Mouse (Mus musculus) testis, adult 2 months (tissue): ENCODE data around the gene Spryd4. TPM values are rescaled to one million over a fixed set of nuclear protein-coding genes. Genes with fewer than 3 reads are reported as not detected.

Experiments
- H3K27ac ChIP-seq: fragments of 200-500 bp; 2 replicates; pipeline ENCODE4 v1.5.1; 2012; ENCODE audit warnings: low read depth, low read length; ENCODE audit not compliant: control insufficient read depth, insufficient read depth
- H3K27me3 ChIP-seq: fragments of 200-500 bp; 2 replicates; pipeline ENCODE4 v1.6.1; 2012; ENCODE audit warnings: mild to moderate bottlenecking, low read length, moderate library complexity; ENCODE audit not compliant: control insufficient read depth, insufficient read depth
- H3K36me3 ChIP-seq: fragments of 200-500 bp; 2 replicates; pipeline ENCODE4 v1.6.1; 2012; ENCODE audit warnings: mild to moderate bottlenecking, low read length; ENCODE audit not compliant: control insufficient read depth, insufficient read depth
- H3K4me1 ChIP-seq: fragments of 200-500 bp; 2 replicates; pipeline ENCODE4 v1.6.1; 2012; ENCODE audit warnings: low read length; ENCODE audit not compliant: control insufficient read depth, insufficient read depth
- H3K4me3 ChIP-seq: fragments of 200-500 bp; 2 replicates; pipeline ENCODE4 v1.5.1; 2012; ENCODE audit warnings: low read depth, mild to moderate bottlenecking, low read length, moderate library complexity, mixed read lengths; ENCODE audit not compliant: control insufficient read depth
- CTCF ChIP-seq: fragments of 200-500 bp; IDR thresholded peaks from 2 replicates; pipeline ENCODE4 v1.5.1; 2012; ENCODE audit warnings: low read depth, mild to moderate bottlenecking, inconsistent platforms, low read length, moderate library complexity; ENCODE audit not compliant: control insufficient read depth, insufficient read depth, insufficient replicate concordance
- POLR2A ChIP-seq: fragments of 200-500 bp; IDR thresholded peaks from 2 replicates; pipeline ENCODE4 v1.6.1; 2012; ENCODE audit warnings: low read depth, mild to moderate bottlenecking, inconsistent platforms, low read length, moderate library complexity; ENCODE audit not compliant: control insufficient read depth
- polyA plus RNA-seq: library from polyadenylated mRNA; depleted of rRNA; stranded (reverse); fragments of >200 nt; gene quantifications from 2 replicates; pipeline ENCODE4 v1.2.3, GENCODE M21; 2012

Spryd4 gene
- polyA plus RNA-seq, 1 experiment, result 3.1 TPM

DNA sequence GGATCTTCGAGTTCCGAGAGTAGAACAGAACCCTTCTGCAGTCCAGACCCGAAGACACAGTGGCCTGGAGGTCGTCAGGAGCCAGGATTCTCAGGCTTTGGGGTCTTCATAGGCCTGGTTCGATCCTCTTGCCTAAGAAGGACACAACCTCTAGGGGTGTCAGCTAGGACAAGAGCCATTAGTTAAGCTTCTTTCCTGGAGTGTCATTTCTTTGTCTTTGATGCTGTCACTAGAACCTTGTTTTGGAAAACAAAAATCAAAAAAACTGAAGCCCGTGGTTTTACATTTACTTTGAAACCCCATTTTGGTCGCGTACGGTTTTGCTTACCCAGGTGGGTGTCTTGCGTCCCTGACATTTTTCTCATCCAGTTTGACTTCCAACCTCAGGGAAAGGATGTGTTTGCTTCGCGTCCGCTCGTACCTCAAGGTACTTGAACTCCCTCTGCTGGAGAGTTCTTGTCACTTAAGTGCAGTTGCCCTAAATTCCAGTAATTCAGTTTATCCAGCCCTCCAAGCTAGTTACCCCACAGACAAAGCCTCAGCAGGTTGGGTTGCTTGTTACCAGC, 20.9 kb upstream of the Spryd4 start:
- Histone ChIP-seq H3K4me3 (peak overlapping the region; percentile 99), H3K27ac (peak overlapping the region; percentile 96), H3K4me1 (peaks cover 6% of the 10 kb centered on the region), H3K36me3 (no peaks in the 10 kb centered on the region), H3K27me3 (no peaks in the 10 kb centered on the region)
- TF ChIP-seq CTCF (peak; percentile 7; the same call in 1 of the 2 replicates), POLR2A (no peak)

GRCm38 (mm10) chr10:128231697-128232419, 20.3 kb upstream of the Spryd4 start, which contains the start of gene Timeless:
Gene Timeless (plus strand): TSS chr10:128232065.
- H3K36me3 ChIP-seq, result no peaks in the 10 kb centered on the region
- no peak for TF ChIP-seq CTCF
- peak; percentile 57 for TF ChIP-seq POLR2A
- peak within 1 kb of the TSS; percentile 99 for H3K4me3 ChIP-seq
- H3K27ac ChIP-seq, result peak within 1 kb of the TSS; percentile 96
- H3K4me1 ChIP-seq, result peaks cover 6% of the 10 kb centered on the region
- H3K27me3 ChIP-seq, result no peaks in the 10 kb centered on the region

GRCm38 (mm10) chr10:128231146-128231545, 19.5 kb upstream of the Spryd4 start:
- TF ChIP-seq CTCF, result no peak
- TF ChIP-seq POLR2A, result no peak
- Histone ChIP-seq H3K27ac (no peak overlapping the region), H3K4me1 (peaks cover 6% of the 10 kb centered on the region), H3K36me3 (no peaks in the 10 kb centered on the region), H3K4me3 (no peak overlapping the region), H3K27me3 (no peaks in the 10 kb centered on the region)

GRCm38 (mm10) chr10:128230582-128230981, 19.0 kb upstream of the Spryd4 start:
- Histone ChIP-seq H3K36me3 (no peaks in the 10 kb centered on the region), H3K4me1 (peaks cover 9% of the 10 kb centered on the region), H3K4me3 (no peak overlapping the region), H3K27ac (no peak overlapping the region), H3K27me3 (no peaks in the 10 kb centered on the region)
- TF ChIP-seq CTCF (no peak), POLR2A (no peak)

- Histone ChIP-seq H3K27ac (no peak overlapping the region), H3K4me1 (peaks cover 16% of the 10 kb centered on the region), H3K27me3 (no peaks in the 10 kb centered on the region), H3K36me3 (no peaks in the 10 kb centered on the region), H3K4me3 (no peak overlapping the region)
- TF ChIP-seq POLR2A (no peak), CTCF (no peak)
Observed at GRCm38 (mm10) chr10:128228009-128228408, 16.4 kb upstream of the Spryd4 start.

GRCm38 (mm10) chr10:128227592-128227991, 16.0 kb upstream of the Spryd4 start:
- no peaks in the 10 kb centered on the region for H3K36me3 ChIP-seq
- peaks cover 13% of the 10 kb centered on the region for H3K4me1 ChIP-seq
- TF ChIP-seq CTCF (no peak), POLR2A (no peak)
- H3K4me3 ChIP-seq, result no peak overlapping the region
- H3K27ac ChIP-seq, result no peak overlapping the region
- H3K27me3 ChIP-seq, result no peaks in the 10 kb centered on the region

DNA sequence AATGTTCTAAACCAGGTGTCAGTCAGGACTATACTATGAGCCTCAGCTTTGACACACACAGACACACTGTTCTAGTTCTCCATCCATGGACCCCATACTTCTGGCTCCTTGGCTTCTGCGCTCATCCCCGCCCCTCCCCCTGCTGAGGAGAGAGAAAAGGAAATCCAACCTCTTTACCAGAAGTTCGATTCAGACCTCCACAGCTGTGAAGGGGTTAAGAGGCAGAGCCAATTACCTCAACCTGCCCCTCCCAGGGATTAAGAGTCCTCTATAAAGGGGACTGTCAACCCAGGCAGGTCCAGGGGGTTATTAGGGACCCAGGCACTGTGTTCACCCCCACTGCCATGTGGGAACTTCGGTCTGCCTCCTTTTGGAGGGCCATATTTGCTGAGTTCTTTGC, 13.9 kb upstream of the Spryd4 start, which contains the start of gene Mip:
Mip (plus strand) TSS at position 301 of the 400 bp plus-strand sequence.
- H3K4me3 ChIP-seq, result no peak within 1 kb of the TSS
- TF ChIP-seq POLR2A (no peak), CTCF (no peak)
- H3K27me3 ChIP-seq, result no peaks in the 10 kb centered on the region
- no peak within 1 kb of the TSS for H3K27ac ChIP-seq
- peaks cover 10% of the 10 kb centered on the region for H3K4me1 ChIP-seq
- no peaks in the 10 kb centered on the region for H3K36me3 ChIP-seq

DNA sequence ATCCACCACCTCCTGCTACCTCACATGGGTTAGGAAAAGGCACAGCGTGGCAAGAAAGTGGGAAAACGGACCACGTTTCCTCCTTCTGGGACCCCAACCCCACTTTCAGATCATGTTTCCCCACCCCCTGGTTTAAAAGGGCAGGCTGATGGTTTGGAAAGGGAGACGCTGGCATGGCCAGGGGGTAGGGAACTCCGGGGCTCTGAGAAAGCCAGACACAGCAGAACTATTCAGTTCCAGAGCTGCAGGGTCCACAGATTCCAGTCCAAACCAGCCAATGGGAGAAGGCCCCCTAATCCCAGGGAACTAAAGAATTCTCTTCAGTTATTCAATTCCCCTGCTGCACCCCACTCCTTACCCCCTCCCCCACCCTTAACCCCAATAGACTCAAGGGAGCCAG, 13.5 kb upstream of the Spryd4 start:
- Histone ChIP-seq H3K27me3 (no peaks in the 10 kb centered on the region), H3K36me3 (no peaks in the 10 kb centered on the region), H3K27ac (no peak overlapping the region), H3K4me1 (peaks cover 10% of the 10 kb centered on the region), H3K4me3 (no peak overlapping the region)
- TF ChIP-seq POLR2A (no peak), CTCF (no peak)
